Mouse (Mus musculus) cortical plate, adult 2 months (tissue): ENCODE data around the gene Elf1. TPM values are rescaled to one million over a fixed set of nuclear protein-coding genes. Genes with fewer than 3 reads are reported as not detected.

Experiments
- H3K27ac ChIP-seq: fragments of 200-500 bp; 2 replicates; pipeline ENCODE4 v1.5.1; 2012; ENCODE audit warnings: low read length, control low read depth, inconsistent platforms; ENCODE audit not compliant: insufficient read depth
- H3K4me1 ChIP-seq: fragments of 200-500 bp; 2 replicates; pipeline ENCODE4 v1.6.1; 2011; ENCODE audit warnings: low read length; ENCODE audit not compliant: control insufficient read depth, insufficient read depth
- H3K4me3 ChIP-seq: fragments of 200-500 bp; 2 replicates; pipeline ENCODE4 v1.5.1; 2011; ENCODE audit warnings: mild to moderate bottlenecking, low read length, control low read depth; ENCODE audit not compliant: insufficient read depth
- CTCF ChIP-seq: fragments of 200-500 bp; IDR thresholded peaks from 2 replicates; pipeline ENCODE4 v1.5.1; 2011; ENCODE audit warnings: mild to moderate bottlenecking, control low read depth, low read length; ENCODE audit not compliant: insufficient read depth; ENCODE audit errors: extremely low read depth
- POLR2A ChIP-seq: fragments of 200-500 bp; IDR thresholded peaks from 2 replicates; pipeline ENCODE4 v1.6.1; 2011; ENCODE audit warnings: mild to moderate bottlenecking, low read length, control low read depth; ENCODE audit not compliant: insufficient read depth; ENCODE audit errors: extremely low read depth
- polyA plus RNA-seq: library from polyadenylated mRNA; depleted of rRNA; stranded (reverse); fragments of >200 nt; gene quantifications from 2 replicates; pipeline ENCODE4 v1.2.3, GENCODE M21; 2012

Gene Elf1
- polyA plus RNA-seq, 1 experiment, result 4.5 TPM

DNA sequence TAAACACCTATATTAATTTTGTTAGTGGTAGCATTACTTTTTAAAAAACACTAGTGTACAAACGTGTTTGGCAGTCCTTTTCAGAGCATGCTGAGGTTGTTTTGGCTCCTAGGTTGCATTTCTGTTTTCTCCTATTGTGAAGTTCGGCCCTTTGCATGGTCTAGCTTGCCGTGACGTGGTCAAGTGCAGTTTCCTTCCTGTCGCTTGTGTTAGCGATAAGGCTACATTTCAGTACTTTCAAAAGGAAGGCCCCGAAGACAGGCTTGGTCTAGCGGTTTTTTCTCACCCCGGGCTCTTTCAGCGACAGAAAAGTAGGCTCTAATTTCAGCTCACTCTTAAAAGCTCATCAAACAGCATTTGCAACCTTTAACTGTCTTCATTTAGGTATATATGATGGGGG lies 54.3 kb downstream of the Elf1 start:
- Histone ChIP-seq H3K4me1 (no peaks in the 10 kb centered on the region), H3K27ac (no peak overlapping the region), H3K4me3 (no peak overlapping the region)
- TF ChIP-seq POLR2A (no peak), CTCF (no peak)

- H3K4me1 ChIP-seq, result no peaks in the 10 kb centered on the region
- no peak for TF ChIP-seq CTCF
- no peak for TF ChIP-seq POLR2A
- H3K27ac ChIP-seq, result peak overlapping the region; percentile 6; the same call in 1 of the 2 replicates
- no peak overlapping the region for H3K4me3 ChIP-seq
These were observed 55.0 kb downstream of the Elf1 start for GRCm38 (mm10) chr14:79536011-79536410.

DNA sequence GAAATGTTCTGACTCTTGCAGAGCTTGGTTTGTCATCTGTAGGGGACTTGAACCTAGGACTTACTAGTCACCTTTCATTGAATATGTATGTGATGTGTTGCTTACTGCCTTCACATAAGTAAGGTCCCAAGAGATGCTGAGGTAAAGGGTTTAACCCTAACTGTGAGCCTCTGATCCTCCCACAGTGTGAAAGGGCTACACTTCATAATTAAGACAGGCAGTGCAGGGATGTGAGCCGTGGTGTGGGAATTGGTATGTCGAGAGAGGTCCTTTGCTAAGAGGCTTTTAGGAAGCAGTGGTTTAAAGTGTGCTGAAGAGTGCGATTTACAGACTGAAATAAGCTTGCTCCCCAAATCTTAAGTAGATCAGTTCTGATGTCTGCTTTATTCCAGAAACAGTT lies 55.8 kb downstream of the Elf1 start:
- TF ChIP-seq CTCF (no peak), POLR2A (no peak)
- Histone ChIP-seq H3K4me3 (no peak overlapping the region), H3K27ac (no peak overlapping the region), H3K4me1 (no peaks in the 10 kb centered on the region)

- Histone ChIP-seq H3K4me3 (no peak overlapping the region), H3K27ac (no peak overlapping the region), H3K4me1 (no peaks in the 10 kb centered on the region)
- no peak for TF ChIP-seq CTCF
- TF ChIP-seq POLR2A, result no peak
These were observed 56.5 kb downstream of the Elf1 start for GRCm38 (mm10) chr14:79537463-79537862.

GRCm38 (mm10) chr14:79537921-79538320 lies 56.9 kb downstream of the Elf1 start:
- TF ChIP-seq CTCF, result no peak
- TF ChIP-seq POLR2A, result no peak
- Histone ChIP-seq H3K4me1 (no peaks in the 10 kb centered on the region), H3K4me3 (no peak overlapping the region), H3K27ac (no peak overlapping the region)

DNA sequence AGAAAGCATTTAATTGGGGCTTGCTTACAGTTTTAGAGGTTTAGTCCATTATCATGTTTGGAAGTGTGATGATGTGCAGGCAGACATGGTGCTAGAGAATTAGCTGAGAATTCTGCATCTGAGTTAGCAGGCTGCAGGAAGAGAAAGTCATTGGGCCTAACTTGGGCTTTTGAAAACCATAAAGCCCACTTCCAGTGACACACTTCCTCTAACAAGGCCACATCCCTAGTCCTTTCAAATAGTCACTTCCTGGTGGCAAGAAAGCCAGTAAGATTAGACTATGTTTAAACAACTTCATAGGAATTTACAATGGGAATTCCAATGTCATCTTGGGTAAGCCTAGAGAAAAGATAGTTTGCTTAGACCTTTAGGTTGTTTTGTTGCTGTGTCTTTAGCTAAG lies 60.6 kb downstream of the Elf1 start:
- no peaks in the 10 kb centered on the region for H3K4me1 ChIP-seq
- H3K4me3 ChIP-seq, result no peak overlapping the region
- no peak overlapping the region for H3K27ac ChIP-seq
- TF ChIP-seq CTCF, result no peak
- TF ChIP-seq POLR2A, result no peak

DNA sequence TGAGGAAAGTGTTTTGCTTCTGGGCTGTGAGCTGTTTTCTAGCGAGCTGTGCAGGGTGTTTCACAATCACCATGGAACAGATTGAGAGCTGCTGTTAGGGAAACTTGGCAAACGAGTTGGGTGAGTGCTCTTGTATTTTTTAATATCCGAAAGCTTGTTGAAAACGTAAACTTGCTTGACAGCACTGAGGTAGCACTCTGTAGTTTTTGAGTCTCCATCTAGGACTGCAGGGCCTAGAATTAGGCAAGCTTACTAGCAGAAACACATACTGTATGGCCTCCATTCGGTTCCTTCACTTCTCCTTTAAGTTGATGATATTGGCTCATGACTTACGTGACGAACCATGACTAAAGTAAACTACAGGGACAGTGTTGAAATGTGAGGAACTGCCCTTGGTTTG lies 68.3 kb downstream of the Elf1 start:
- TF ChIP-seq CTCF, result no peak
- TF ChIP-seq POLR2A, result no peak
- H3K4me1 ChIP-seq, result no peaks in the 10 kb centered on the region; the same call in 1 of the 2 replicates
- no peak overlapping the region for H3K4me3 ChIP-seq
- H3K27ac ChIP-seq, result peak overlapping the region; percentile 59; the same call in 1 of the 2 replicates

DNA sequence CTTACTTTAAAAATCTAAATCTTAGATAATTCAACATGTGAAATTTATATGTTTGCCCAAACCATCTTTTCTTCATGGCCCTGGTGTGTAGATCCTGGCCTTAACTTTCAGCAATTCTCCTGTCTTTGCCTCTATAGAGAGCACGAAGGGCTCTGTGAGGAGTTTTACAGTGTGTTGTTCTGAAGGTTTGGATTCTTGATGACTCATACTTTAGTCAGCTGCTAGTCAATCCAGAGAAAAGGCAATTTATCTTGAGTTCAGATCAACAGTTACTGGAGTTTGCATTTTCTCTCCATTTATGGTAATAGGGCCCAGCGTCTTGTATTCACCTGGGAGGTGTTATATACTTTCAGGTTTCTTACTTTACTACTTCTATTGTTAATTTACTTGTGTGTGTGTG lies 70.9 kb downstream of the Elf1 start:
- Histone ChIP-seq H3K4me1 (no peaks in the 10 kb centered on the region; the same call in 1 of the 2 replicates), H3K27ac (no peak overlapping the region), H3K4me3 (no peak overlapping the region)
- TF ChIP-seq CTCF (no peak), POLR2A (no peak)

GRCm38 (mm10) chr14:79552854-79553253 lies 71.9 kb downstream of the Elf1 start:
- H3K27ac ChIP-seq, result no peak overlapping the region
- no peak overlapping the region for H3K4me3 ChIP-seq
- TF ChIP-seq CTCF, result no peak
- TF ChIP-seq POLR2A, result no peak
- H3K4me1 ChIP-seq, result no peaks in the 10 kb centered on the region; the same call in 1 of the 2 replicates

GRCm38 (mm10) chr14:79557796-79558195 lies 76.8 kb downstream of the Elf1 start:
- Histone ChIP-seq H3K27ac (no peak overlapping the region), H3K4me3 (no peak overlapping the region), H3K4me1 (no peaks in the 10 kb centered on the region)
- no peak for TF ChIP-seq CTCF
- TF ChIP-seq POLR2A, result no peak
